16 mouse cellular contexts compared by ENCODE assay signal in the genomic region with DNA sequence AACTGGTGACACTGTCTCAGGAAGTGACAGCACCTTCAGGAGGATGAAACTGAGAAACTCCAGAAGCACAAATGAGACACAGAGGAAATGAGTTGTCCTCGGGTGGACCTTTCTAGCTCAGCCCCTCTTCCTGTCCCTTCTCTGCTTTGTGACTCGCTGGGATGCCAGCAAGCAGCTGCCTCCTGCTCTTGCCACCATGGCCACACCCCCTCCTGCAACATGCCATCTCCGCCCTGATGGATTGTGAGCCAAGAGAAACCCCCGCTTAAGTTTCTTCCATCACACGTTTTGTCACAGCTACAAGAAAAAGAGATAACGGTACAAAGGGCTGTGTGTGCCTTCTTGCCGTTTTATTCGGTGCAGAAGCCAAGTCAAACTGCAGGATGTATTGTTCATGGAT.
A peak's percentile ranks its signal among the peaks of the same experiment; 100 is the strongest.
DNase-seq lines count a peak whose midpoint lies in the region; ATAC-seq and TF ChIP-seq lines count a peak whose summit lies in the region.
"Had no signal": no experiment of that assay in that cellular context is flagged by ENCODE, and none has a peak within 500 bp of the region (broad histone marks: within the 10 kb centered on the region; RNA-seq: fewer than 3 reads in every experiment).

No protein-coding gene starts in this region.

- peak overlapping the region; percentile 60; the same call in 1 of the 2 replicates for H3K27ac ChIP-seq in hindbrain, embryonic 10.5 days
- H3K27ac ChIP-seq in hindbrain, embryonic 13.5 days, result no peak overlapping the region
- no peak overlapping the region for H3K27ac ChIP-seq in thymus, adult 2 months (ENCODE audit: control insufficient read depth, insufficient read depth, low read length)
- H3K27ac ChIP-seq: heart, embryonic 10.5 days; hindbrain, embryonic 15.5 days; limb, embryonic 13.5 days had no signal

- peak; percentile 58 for DNase-seq in cerebellum, adult 9-11 months
- DNase-seq in cerebellum, postnatal 4 days (ENCODE audit: low spot score in 2 of 2), result no peak
- no peak for DNase-seq in hindbrain, embryonic 10.5 days (ENCODE audit: low spot score)
- DNase-seq in thymus, postnatal 14 days, result peak; percentile 38
- no peak for DNase-seq in thymus, adult 2 months
- peak; percentile 60 for DNase-seq in thymus, postnatal 4 days
- no peak for DNase-seq in liver
- DNase-seq: B cell, adult 2 months; kidney, adult 2 months; liver, postnatal 0 days had no signal

- TF ChIP-seq POLR2A in thymus, adult 2 months (IDR thresholded peaks at IDR 0.05; ENCODE audit: control insufficient read depth, extremely low read depth, insufficient read depth, low read length, poor library complexity), result no peak

- H3K4me3 ChIP-seq in hindbrain, embryonic 10.5 days, result no peak overlapping the region
- no peak overlapping the region for H3K4me3 ChIP-seq in hindbrain, embryonic 13.5 days
- no peak overlapping the region for H3K4me3 ChIP-seq in thymus, adult 2 months (ENCODE audit: control insufficient read depth, insufficient read depth, low read length)
- H3K4me3 ChIP-seq: heart, embryonic 10.5 days; hindbrain, embryonic 15.5 days; limb, embryonic 13.5 days had no signal

- no peak for TF ChIP-seq CTCF in thymus, adult 2 months (IDR thresholded peaks at IDR 0.05; ENCODE audit: borderline replicate concordance, control insufficient read depth, extremely low read depth, insufficient read depth, low read length, poor library complexity)

- H3K9me3 ChIP-seq in hindbrain, embryonic 10.5 days, result no peaks in the 10 kb centered on the region
- no peaks in the 10 kb centered on the region for H3K9me3 ChIP-seq in hindbrain, embryonic 13.5 days
- H3K9me3 ChIP-seq: heart, embryonic 10.5 days; hindbrain, embryonic 15.5 days; limb, embryonic 13.5 days had no signal

- peaks cover 90% of the 10 kb centered on the region for H3K4me1 ChIP-seq in hindbrain, embryonic 10.5 days (replicated peaks)
- H3K4me1 ChIP-seq in hindbrain, embryonic 13.5 days (replicated peaks), result peaks cover 70% of the 10 kb centered on the region
- peaks cover 61% of the 10 kb centered on the region for H3K4me1 ChIP-seq in thymus, adult 2 months (replicated peaks; ENCODE audit: control insufficient read depth, insufficient read depth, low read length)

- no peak overlapping the region for H3K4me2 ChIP-seq in hindbrain, embryonic 13.5 days
- H3K4me2 ChIP-seq: hindbrain, embryonic 15.5 days; limb, embryonic 13.5 days; midbrain, embryonic 11.5 days had no signal

- no peak overlapping the region for H3K9ac ChIP-seq in hindbrain, embryonic 13.5 days
- H3K9ac ChIP-seq: hindbrain, embryonic 15.5 days; limb, embryonic 13.5 days; liver, postnatal 0 days had no signal

- WGBS in hindbrain, embryonic 10.5 days, result 39% methylated on average over 8 of the region's 8 CpGs
- 28% methylated on average over 8 of the region's 8 CpGs for WGBS in hindbrain, embryonic 13.5 days
- 20% methylated on average over 8 of the region's 8 CpGs for WGBS in thymus, adult 2 months

- no peaks in the 10 kb centered on the region for H3K36me3 ChIP-seq in hindbrain, embryonic 10.5 days
- H3K36me3 ChIP-seq in hindbrain, embryonic 13.5 days, result no peaks in the 10 kb centered on the region
- H3K36me3 ChIP-seq in thymus, adult 2 months (ENCODE audit: control insufficient read depth, insufficient read depth, low read length), result no peaks in the 10 kb centered on the region
- H3K36me3 ChIP-seq: heart, embryonic 10.5 days; hindbrain, embryonic 15.5 days; limb, embryonic 13.5 days had no signal

- H3K27me3 ChIP-seq in hindbrain, embryonic 10.5 days (ENCODE audit: insufficient read depth, poor library complexity, severe bottlenecking), result 0 out of 2 replicates have a peak, but pooled peaks cover 2% of the 10 kb centered on the region
- no peaks in the 10 kb centered on the region for H3K27me3 ChIP-seq in hindbrain, embryonic 13.5 days
- H3K27me3 ChIP-seq in thymus, adult 2 months (ENCODE audit: control insufficient read depth, insufficient read depth, low read length), result no peaks in the 10 kb centered on the region
- H3K27me3 ChIP-seq: hindbrain, embryonic 15.5 days; limb, embryonic 13.5 days had no signal

- ATAC-seq in hindbrain, embryonic 13.5 days (ENCODE audit: low FRiP score), result no peak
- ATAC-seq: activated CD4-positive, CD25-positive, alpha-beta regulatory T cell, adult 4 months; liver, postnatal 0 days had no signal

Comparison
In these comparisons a context has a peak if more than half of its experiments do, and no peak if none do; other contexts are left out.
1. DNase-seq: peak in cerebellum, adult 9-11 months (single experiment), thymus, postnatal 14 days (single experiment) and thymus, postnatal 4 days (single experiment); none in cerebellum, postnatal 4 days (0 of 2), hindbrain, embryonic 10.5 days (single experiment), thymus, adult 2 months (single experiment) and liver (single experiment).